Mouse (Mus musculus): Measurements from ENCODE around the gene Olfr1404. TPM values are rescaled to one million over a fixed set of nuclear protein-coding genes. Genes with fewer than 3 reads are reported as not detected.

Olfr1404 gene
- not detected for total RNA-seq (2023)

GRCm38 (mm10) chr1:173212092-173212491 lies at the start of gene Olfr1404:
TSS of gene Olfr1404 (plus strand) at chr1:173212392.

GRCm38 (mm10) chr1:173190540-173190939 lies 21.7 kb upstream of the Olfr1404 start, which contains the start of gene Olfr1406:
TSS of gene Olfr1406 (minus strand) at chr1:173190640.

GRCm38 (mm10) chr1:173197508-173197907 lies 14.7 kb upstream of the Olfr1404 start, which contains the start of gene Olfr218:
TSS of gene Olfr218 (plus strand) at chr1:173197808.

GRCm38 (mm10) chr1:173227081-173227480 lies 14.9 kb downstream of the Olfr1404 start, which contains the start of gene Fcer1a:
TSS of gene Fcer1a (minus strand) at chr1:173227214.

GRCm38 (mm10) chr1:173265701-173266100 lies 53.5 kb downstream of the Olfr1404 start, which contains the start of gene Olfr418:
TSS of gene Olfr418 (plus strand) at chr1:173266001.

Other genes starting within 250 kb of the Olfr1404 start
- gene Olfr1408, start 75.0 kb upstream of the Olfr1404 start, total RNA-seq (2023), result not detected
- not detected for gene Olfr1406, start 21.8 kb upstream of the Olfr1404 start, total RNA-seq (2023)
- gene Olfr218, start 14.6 kb upstream of the Olfr1404 start, total RNA-seq (2023), result not detected
- 1 to 10 TPM; 3.0 to 6.4 TPM for gene Fcer1a, start 14.8 kb downstream of the Olfr1404 start, total RNA-seq (2023)
- gene Olfr418, start 53.6 kb downstream of the Olfr1404 start, total RNA-seq (2023), result not detected
- not detected for gene Mptx2, start 65.4 kb downstream of the Olfr1404 start, total RNA-seq (2023)
- gene Ackr1, start 121.4 kb downstream of the Olfr1404 start, total RNA-seq (2023), result under 1 TPM; 0.35 to 0.82 TPM
- gene Aim2, start 138.5 kb downstream of the Olfr1404 start, total RNA-seq (2023), result 10 to 100 TPM; 38.9 to 53.5 TPM
- under 1 TPM; 0.36 to 0.97 TPM for gene Cadm3, start 155.3 kb downstream of the Olfr1404 start, total RNA-seq (2023)